Mouse (Mus musculus) megakaryocyte, embryonic 14.5 days (primary cell): Measurements from ENCODE around the gene 1700061G19Rik.

Experiments used
- FLI1 ChIP-seq: IDR thresholded peaks from 2 replicates; pipeline ENCODE4 v1.6.1; 2012; ENCODE audit warnings: low read length, inconsistent platforms, mixed read lengths
- GATA1 ChIP-seq: IDR thresholded peaks from 3 replicates; pipeline ENCODE4 v1.6.1; 2012; ENCODE audit warnings: mixed read lengths, low read length, inconsistent platforms, borderline replicate concordance

DNA sequence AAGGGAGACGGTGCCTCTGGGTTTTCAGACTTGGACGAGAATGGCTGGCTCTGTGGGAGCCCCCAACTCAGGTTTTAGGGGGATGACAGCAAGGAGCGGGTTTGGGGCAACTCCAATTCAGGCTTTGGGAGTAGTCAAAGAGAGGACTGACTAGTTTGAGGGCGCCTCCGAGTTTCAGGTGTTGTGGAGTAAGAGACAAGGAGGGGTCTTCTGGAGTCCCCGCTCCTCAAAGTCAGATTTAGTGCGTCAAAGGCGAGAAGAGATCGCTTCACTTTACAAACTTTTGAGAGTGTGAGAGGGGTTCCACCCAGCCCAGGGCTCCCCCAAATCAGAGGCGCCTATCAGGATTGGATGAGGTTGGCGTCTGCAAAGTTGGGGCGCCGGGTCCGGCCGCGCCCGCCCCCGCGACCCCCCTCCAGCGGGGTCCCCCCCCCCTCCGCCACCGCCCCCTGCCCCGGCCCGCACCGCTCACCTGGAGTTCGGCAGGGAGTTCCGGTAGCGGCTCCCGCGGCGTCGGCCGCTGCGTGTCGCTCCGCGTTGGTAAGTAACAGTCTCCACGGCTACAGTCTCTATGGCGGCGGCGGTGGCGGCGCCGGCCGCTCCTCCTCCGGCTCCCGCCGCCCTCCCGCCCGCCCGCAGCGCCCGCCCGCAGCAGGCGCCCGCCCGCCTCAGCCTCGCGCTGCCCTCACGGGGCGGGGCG, 44.7 kb upstream of the 1700061G19Rik start, which contains the start of gene Rfx2:
- TF ChIP-seq GATA1 (no peak), FLI1 (no peak)
